In genomic region chr4:140835682-140836081, GRCm38 (mm10) we compare ENCODE assay signal across 9 mouse cellular contexts. TPM values are rescaled to one million over a fixed set of nuclear protein-coding genes. Genes with fewer than 3 reads are reported as not detected.
DNase-seq lines count a peak whose midpoint lies in the region; ATAC-seq and TF ChIP-seq lines count a peak whose summit lies in the region.
"Had no signal": no experiment of that assay in that cellular context is flagged by ENCODE, and none has a peak within 500 bp of the region (broad histone marks: within the 10 kb centered on the region; RNA-seq: fewer than 3 reads in every experiment).

No protein-coding gene starts in this region.

- peaks cover 40% of the 10 kb centered on the region for H3K4me1 ChIP-seq in embryonic facial prominence, embryonic 10.5 days
- H3K4me1 ChIP-seq in intestine, postnatal 0 days (replicated peaks; ENCODE audit: control insufficient read depth, insufficient read depth, low read length), result no peaks in the 10 kb centered on the region

- H3K9ac ChIP-seq in intestine, postnatal 0 days (ENCODE audit: low read depth, low read length), result no peak overlapping the region

- WGBS in embryonic facial prominence, embryonic 10.5 days, result 2% methylated on average over 10 of the region's 10 CpGs
- 7% methylated on average over 10 of the region's 10 CpGs for WGBS in intestine, postnatal 0 days

- H3K27me3 ChIP-seq in embryonic facial prominence, embryonic 10.5 days (replicated peaks; ENCODE audit: low read depth, poor library complexity, severe bottlenecking), result peaks cover 52% of the 10 kb centered on the region
- no peaks in the 10 kb centered on the region for H3K27me3 ChIP-seq in intestine, postnatal 0 days (replicated peaks; ENCODE audit: control insufficient read depth, insufficient read depth, low read length)

- peak; percentile 78 for DNase-seq in testis, postnatal 10 days (ENCODE audit: low spot score)
- DNase-seq in testis, postnatal 14 days (ENCODE audit: low spot score), result no peak
- peak; percentile 73 for DNase-seq in embryonic facial prominence, embryonic 10.5 days (ENCODE audit: low spot score)
- DNase-seq in lung, postnatal 4 days, result peak; percentile 40 to 48
- no peak for DNase-seq in urinary bladder, adult 18-20 months (ENCODE audit: low spot score in 2 of 2)
- DNase-seq in gastrocnemius, postnatal 25 days, result no peak
- DNase-seq in thymus, postnatal 10 days (ENCODE audit: low spot score in 2 of 2), result no peak

- ATAC-seq in intestine, postnatal 0 days, result peak; percentile 52; the same call in 1 of the 2 replicates

- H3K36me3 ChIP-seq in embryonic facial prominence, embryonic 10.5 days (replicated peaks), result no peaks in the 10 kb centered on the region
- no peaks in the 10 kb centered on the region for H3K36me3 ChIP-seq in intestine, postnatal 0 days (ENCODE audit: control insufficient read depth, insufficient read depth)

- no peaks in the 10 kb centered on the region for H3K9me3 ChIP-seq in embryonic facial prominence, embryonic 10.5 days
- no peaks in the 10 kb centered on the region for H3K9me3 ChIP-seq in intestine, postnatal 0 days (ENCODE audit: control insufficient read depth)

- TF ChIP-seq CTCF in intestine, postnatal 0 days (IDR thresholded peaks at IDR 0.05; ENCODE audit: low read depth), result no peak

- H3K4me3 ChIP-seq in embryonic facial prominence, embryonic 10.5 days, result peak overlapping the region; percentile 27; the same call in 1 of the 2 replicates
- H3K4me3 ChIP-seq in intestine, postnatal 0 days (ENCODE audit: low read depth, low read length), result no peak overlapping the region

- H3K4me2 ChIP-seq in intestine, postnatal 0 days (replicated peaks; ENCODE audit: low read depth), result peak overlapping the region; percentile 30; the same call in 1 of the 2 replicates

- no peak overlapping the region for H3K27ac ChIP-seq in embryonic facial prominence, embryonic 10.5 days (replicated peaks)
- no peak overlapping the region for H3K27ac ChIP-seq in intestine, postnatal 0 days (ENCODE audit: low read depth, low read length)

RNA-seq across cellular contexts. Expression of gene Padi1, which starts 9.9 kb away (rescaled TPM):
- polyA plus RNA-seq in embryonic facial prominence, embryonic 10.5 days (2016; fragmentation: Nextera tagmentation; extraction: Ambion mirVana), result 0.10 and 0.22 TPM in 2 replicates
- polyA plus RNA-seq in intestine, postnatal 0 days (2015; fragmentation: Nextera tagmentation; extraction: Ambion mirVana), result 0.37 and 0.47 TPM in 2 replicates
- under 1 TPM; 0.08 to 0.11 TPM for total RNA-seq in gastrocnemius, postnatal 25 days (2021)
- total RNA-seq: adrenal gland, adult 18-20 months had no signal

RNA-seq across cellular contexts. Expression of gene Padi3, which starts 25.2 kb away (rescaled TPM):
- polyA plus RNA-seq in embryonic facial prominence, embryonic 10.5 days (2016; fragmentation: Nextera tagmentation; extraction: Ambion mirVana), result 0.28 and 0.60 TPM in 2 replicates
- 0.83 and 0.85 TPM in 2 replicates for polyA plus RNA-seq in intestine, postnatal 0 days (2015; fragmentation: Nextera tagmentation; extraction: Ambion mirVana)
- 1 to 10 TPM; 1.8 to 3.1 TPM for total RNA-seq in gastrocnemius, postnatal 25 days (2021)
- total RNA-seq: adrenal gland, adult 18-20 months had no signal

Comparison
In these comparisons a context has a peak if more than half of its experiments do, and no peak if none do; other contexts are left out.
1. DNase-seq: peak in testis, postnatal 10 days (single experiment), embryonic facial prominence, embryonic 10.5 days (single experiment) and lung, postnatal 4 days (2 of 2); none in testis, postnatal 14 days (single experiment), urinary bladder, adult 18-20 months (0 of 2), gastrocnemius, postnatal 25 days (single experiment) and thymus, postnatal 10 days (0 of 2).